Mouse (Mus musculus): ENCODE measurements around the gene Cradd. TPM values are rescaled to one million over a fixed set of nuclear protein-coding genes. Genes with fewer than 3 reads are reported as not detected.

Gene Cradd
- polyA plus RNA-seq, 1 experiment from 2014 or later = 16.0 TPM

DNA sequence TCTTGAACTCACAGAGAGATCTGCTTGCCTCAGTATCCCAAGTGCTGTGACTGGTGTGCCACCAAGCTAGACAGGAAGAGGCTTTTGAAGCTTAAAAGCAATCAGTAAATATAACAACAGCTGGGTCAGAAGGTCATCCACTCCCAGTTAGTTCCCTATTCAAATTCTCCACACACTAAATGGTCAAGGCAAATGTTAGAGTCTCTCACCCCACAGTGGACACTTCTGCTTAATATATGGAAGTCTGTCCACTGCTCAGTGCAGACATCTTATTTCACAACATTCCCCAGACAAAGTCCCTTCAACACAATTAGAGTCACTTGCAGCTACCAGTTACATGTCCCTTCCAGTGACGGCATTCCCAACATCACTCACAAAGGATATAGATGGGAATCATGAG is 44.5 kb downstream of the Cradd start:
- ATAC-seq (ENCODE audit: low FRiP score) (no peak), DNase-seq (ENCODE audit: low spot score) (no peak)
- WGBS = 90% methylated on average over 1 of the region's 1 CpGs
- no peak overlapping the region for H3K4me2 ChIP-seq (replicated peaks; ENCODE audit: low read depth, low read length)
- H3K27me3 ChIP-seq (ENCODE audit: control insufficient read depth, insufficient read depth, low read length) = no peaks in the 10 kb centered on the region
- H3K36me3 ChIP-seq (ENCODE audit: control insufficient read depth, insufficient read depth, low read length) = no peaks in the 10 kb centered on the region
- no peaks in the 10 kb centered on the region for H3K9me3 ChIP-seq (ENCODE audit: control insufficient read depth, low read length)
- H3K4me1 ChIP-seq (replicated peaks; ENCODE audit: control insufficient read depth, insufficient read depth, low read length) = no peaks in the 10 kb centered on the region
- no peak overlapping the region for H3K9ac ChIP-seq (ENCODE audit: low read depth, low read length)
- H3K4me3 ChIP-seq (ENCODE audit: low read depth, low read length) = no peak overlapping the region
- H3K27ac ChIP-seq (ENCODE audit: low read depth, low read length) = no peak overlapping the region

GRCm38 (mm10) chr10:95278085-95278484 is 45.8 kb downstream of the Cradd start:
- Histone ChIP-seq H3K4me2 (replicated peaks; ENCODE audit: low read depth, low read length) (no peak overlapping the region), H3K27ac (ENCODE audit: low read depth, low read length) (no peak overlapping the region), H3K27me3 (ENCODE audit: control insufficient read depth, insufficient read depth, low read length) (no peaks in the 10 kb centered on the region), H3K4me1 (replicated peaks; ENCODE audit: control insufficient read depth, insufficient read depth, low read length) (no peaks in the 10 kb centered on the region), H3K36me3 (ENCODE audit: control insufficient read depth, insufficient read depth, low read length) (no peaks in the 10 kb centered on the region), H3K9me3 (ENCODE audit: control insufficient read depth, low read length) (no peaks in the 10 kb centered on the region), H3K4me3 (ENCODE audit: low read depth, low read length) (no peak overlapping the region), H3K9ac (ENCODE audit: low read depth, low read length) (no peak overlapping the region)
- no peak for ATAC-seq (ENCODE audit: low FRiP score)
- no peak for DNase-seq (ENCODE audit: low spot score)
- WGBS = 89% methylated on average over 11 of the region's 11 CpGs

- Histone ChIP-seq H3K36me3 (ENCODE audit: control insufficient read depth, insufficient read depth, low read length) (no peaks in the 10 kb centered on the region), H3K27ac (ENCODE audit: low read depth, low read length) (no peak overlapping the region), H3K4me3 (ENCODE audit: low read depth, low read length) (no peak overlapping the region), H3K9ac (ENCODE audit: low read depth, low read length) (no peak overlapping the region), H3K9me3 (ENCODE audit: control insufficient read depth, low read length) (no peaks in the 10 kb centered on the region), H3K4me1 (replicated peaks; ENCODE audit: control insufficient read depth, insufficient read depth, low read length) (no peaks in the 10 kb centered on the region), H3K27me3 (ENCODE audit: control insufficient read depth, insufficient read depth, low read length) (no peaks in the 10 kb centered on the region), H3K4me2 (replicated peaks; ENCODE audit: low read depth, low read length) (no peak overlapping the region)
- no peak for DNase-seq (ENCODE audit: low spot score)
- WGBS = 92% methylated on average over 9 of the region's 9 CpGs
- no peak for ATAC-seq (ENCODE audit: low FRiP score)
Observed at GRCm38 (mm10) chr10:95275488-95275887, 48.4 kb downstream of the Cradd start.

DNA sequence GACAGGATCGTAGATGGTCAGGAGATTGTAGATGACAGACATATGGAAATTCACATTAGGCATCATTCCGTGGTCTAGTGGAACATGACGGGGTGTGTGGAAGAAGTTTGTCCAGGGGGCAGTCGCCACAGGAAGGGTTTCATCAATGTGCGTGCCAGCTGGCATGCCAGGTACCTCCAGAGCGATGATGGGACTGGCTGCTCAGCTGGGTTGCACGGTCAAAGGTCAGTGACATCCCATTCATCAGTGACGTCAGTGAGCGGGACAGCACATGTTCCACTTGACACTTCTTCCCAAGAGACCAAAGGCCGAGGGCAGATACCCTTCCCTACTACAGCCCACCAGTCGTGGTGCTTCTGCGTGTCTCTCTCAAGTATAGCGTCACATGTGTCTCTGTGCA is 50.7 kb downstream of the Cradd start:
- DNase-seq (ENCODE audit: low spot score) = no peak
- WGBS = 69% methylated on average over 13 of the region's 13 CpGs
- Histone ChIP-seq H3K4me2 (replicated peaks; ENCODE audit: low read depth, low read length) (no peak overlapping the region), H3K4me3 (ENCODE audit: low read depth, low read length) (no peak overlapping the region), H3K4me1 (replicated peaks; ENCODE audit: control insufficient read depth, insufficient read depth, low read length) (no peaks in the 10 kb centered on the region), H3K27ac (ENCODE audit: low read depth, low read length) (no peak overlapping the region), H3K27me3 (ENCODE audit: control insufficient read depth, insufficient read depth, low read length) (no peaks in the 10 kb centered on the region), H3K9ac (ENCODE audit: low read depth, low read length) (no peak overlapping the region), H3K36me3 (ENCODE audit: control insufficient read depth, insufficient read depth, low read length) (no peaks in the 10 kb centered on the region), H3K9me3 (ENCODE audit: control insufficient read depth, low read length) (no peaks in the 10 kb centered on the region)
- no peak for ATAC-seq (ENCODE audit: low FRiP score)

DNA sequence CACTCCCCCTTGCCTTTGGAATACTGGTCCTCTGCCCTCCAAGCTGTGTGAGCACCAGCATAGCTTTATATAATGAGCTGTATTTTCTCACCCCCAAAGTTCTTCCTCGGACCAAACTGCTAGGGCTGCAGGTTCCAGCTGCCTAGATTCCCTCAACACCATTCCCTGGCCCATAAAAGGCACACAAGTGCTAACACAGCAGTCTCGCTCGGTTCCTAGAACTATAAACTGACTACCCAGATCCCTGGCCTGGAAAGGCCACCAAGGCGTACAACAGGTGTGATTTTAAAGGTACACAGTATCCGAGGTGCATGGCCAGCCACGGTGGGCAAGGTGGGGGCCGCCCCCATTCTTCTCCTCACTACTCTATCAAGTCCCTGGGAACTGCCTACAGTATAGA is 54.8 kb downstream of the Cradd start:
- Histone ChIP-seq H3K27ac (ENCODE audit: low read depth, low read length) (no peak overlapping the region), H3K9me3 (ENCODE audit: control insufficient read depth, low read length) (no peaks in the 10 kb centered on the region), H3K4me2 (replicated peaks; ENCODE audit: low read depth, low read length) (no peak overlapping the region), H3K27me3 (ENCODE audit: control insufficient read depth, insufficient read depth, low read length) (peaks cover 2% of the 10 kb centered on the region; the same call in 1 of the 2 replicates), H3K4me1 (replicated peaks; ENCODE audit: control insufficient read depth, insufficient read depth, low read length) (0 out of 2 replicates have a peak, but pooled peaks cover 5% of the 10 kb centered on the region), H3K36me3 (ENCODE audit: control insufficient read depth, insufficient read depth, low read length) (no peaks in the 10 kb centered on the region), H3K9ac (ENCODE audit: low read depth, low read length) (no peak overlapping the region), H3K4me3 (ENCODE audit: low read depth, low read length) (no peak overlapping the region)
- 89% methylated on average over 7 of the region's 7 CpGs for WGBS
- DNase-seq (ENCODE audit: low spot score) (no peak), ATAC-seq (ENCODE audit: low FRiP score) (no peak)

GRCm38 (mm10) chr10:95268366-95268765 is 55.6 kb downstream of the Cradd start:
- H3K9me3 ChIP-seq (ENCODE audit: control insufficient read depth, low read length) = no peaks in the 10 kb centered on the region
- ATAC-seq (ENCODE audit: low FRiP score) = no peak
- H3K4me1 ChIP-seq (replicated peaks; ENCODE audit: control insufficient read depth, insufficient read depth, low read length) = 0 out of 2 replicates have a peak, but pooled peaks cover 5% of the 10 kb centered on the region
- no peak overlapping the region for H3K4me3 ChIP-seq (ENCODE audit: low read depth, low read length)
- H3K27me3 ChIP-seq (ENCODE audit: control insufficient read depth, insufficient read depth, low read length) = peaks cover 3% of the 10 kb centered on the region; the same call in 1 of the 2 replicates
- H3K4me2 ChIP-seq (replicated peaks; ENCODE audit: low read depth, low read length) = no peak overlapping the region
- no peak overlapping the region for H3K27ac ChIP-seq (ENCODE audit: low read depth, low read length)
- H3K9ac ChIP-seq (ENCODE audit: low read depth, low read length) = no peak overlapping the region
- WGBS = 88% methylated on average over 5 of the region's 5 CpGs
- no peak for DNase-seq (ENCODE audit: low spot score)
- no peaks in the 10 kb centered on the region for H3K36me3 ChIP-seq (ENCODE audit: control insufficient read depth, insufficient read depth, low read length)

DNA sequence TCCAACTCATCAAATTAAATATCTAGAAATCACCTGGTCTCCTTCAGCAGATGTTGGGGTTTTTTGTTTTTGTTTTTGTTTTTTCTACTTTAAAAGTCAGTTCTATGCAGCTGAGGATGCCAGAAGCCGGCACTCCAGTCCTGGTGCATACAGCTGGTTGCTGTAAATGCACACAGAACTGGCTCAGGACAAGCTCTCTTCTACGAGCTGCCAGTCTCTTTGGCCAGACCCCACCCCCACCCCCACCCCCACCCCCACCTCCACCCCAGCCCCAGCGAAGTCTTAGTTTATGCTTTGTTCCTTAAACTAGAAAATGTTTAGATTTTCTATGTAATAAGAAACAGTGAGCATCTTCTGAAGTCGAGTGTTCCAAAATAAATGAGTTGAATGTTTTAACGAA is 57.0 kb downstream of the Cradd start:
- 20% methylated on average over 5 of the region's 5 CpGs for WGBS
- H3K4me1 ChIP-seq (replicated peaks; ENCODE audit: control insufficient read depth, insufficient read depth, low read length) = 0 out of 2 replicates have a peak, but pooled peaks cover 5% of the 10 kb centered on the region
- no peak overlapping the region for H3K4me3 ChIP-seq (ENCODE audit: low read depth, low read length)
- H3K27ac ChIP-seq (ENCODE audit: low read depth, low read length) = no peak overlapping the region
- H3K9me3 ChIP-seq (ENCODE audit: control insufficient read depth, low read length) = no peaks in the 10 kb centered on the region
- no peaks in the 10 kb centered on the region for H3K36me3 ChIP-seq (ENCODE audit: control insufficient read depth, insufficient read depth, low read length)
- ATAC-seq (ENCODE audit: low FRiP score) (no peak), DNase-seq (ENCODE audit: low spot score) (no peak)
- no peak overlapping the region for H3K4me2 ChIP-seq (replicated peaks; ENCODE audit: low read depth, low read length)
- H3K27me3 ChIP-seq (ENCODE audit: control insufficient read depth, insufficient read depth, low read length) = peaks cover 8% of the 10 kb centered on the region; the same call in 1 of the 2 replicates
- no peak overlapping the region for H3K9ac ChIP-seq (ENCODE audit: low read depth, low read length)

DNA sequence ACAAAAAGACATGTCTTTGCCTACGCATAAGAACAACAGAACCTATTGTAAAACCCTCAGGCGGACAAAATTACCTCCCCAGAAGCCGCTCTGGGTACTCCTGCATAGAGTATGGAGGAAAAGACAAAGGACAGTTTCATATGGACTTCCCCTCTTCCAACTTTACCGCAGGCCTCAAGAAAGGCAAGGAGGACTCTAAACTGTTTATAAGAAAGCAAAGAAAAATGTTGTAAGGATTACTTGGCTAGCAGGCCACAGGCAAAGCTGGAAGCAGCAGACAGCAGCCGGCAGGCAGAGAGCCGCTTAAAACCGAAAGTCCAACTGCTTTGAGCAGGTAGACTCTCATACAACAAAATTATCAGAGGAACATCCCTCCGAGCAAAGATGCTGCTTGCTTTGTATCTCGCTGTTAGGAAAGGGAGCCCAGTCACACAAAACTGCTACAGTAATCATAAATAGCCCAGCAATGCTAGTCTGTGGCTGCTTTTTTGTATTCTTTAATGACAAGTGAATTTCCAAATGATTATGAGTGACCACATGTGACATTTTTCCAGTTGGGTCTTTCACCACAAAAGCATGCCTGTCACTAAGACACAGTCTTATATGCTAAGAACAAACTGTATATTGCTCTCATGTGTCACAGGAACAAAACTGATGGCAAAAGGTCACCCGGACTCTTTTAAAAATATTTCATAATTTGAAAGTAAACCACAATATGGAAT is 57.7 kb downstream of the Cradd start:
- H3K9me3 ChIP-seq (ENCODE audit: control insufficient read depth, low read length) = no peaks in the 10 kb centered on the region
- ATAC-seq (ENCODE audit: low FRiP score) = no peak
- DNase-seq (ENCODE audit: low spot score) = peak; percentile 43
- 0 out of 2 replicates have a peak, but pooled peaks cover 5% of the 10 kb centered on the region for H3K4me1 ChIP-seq (replicated peaks; ENCODE audit: control insufficient read depth, insufficient read depth, low read length)
- no peak overlapping the region for H3K27ac ChIP-seq (ENCODE audit: low read depth, low read length)
- H3K4me3 ChIP-seq (ENCODE audit: low read depth, low read length) = no peak overlapping the region
- H3K4me2 ChIP-seq (replicated peaks; ENCODE audit: low read depth, low read length) = no peak overlapping the region
- 35% methylated on average over 10 of the region's 10 CpGs for WGBS
- peaks cover 8% of the 10 kb centered on the region; the same call in 1 of the 2 replicates for H3K27me3 ChIP-seq (ENCODE audit: control insufficient read depth, insufficient read depth, low read length)
- no peak overlapping the region for H3K9ac ChIP-seq (ENCODE audit: low read depth, low read length)
- H3K36me3 ChIP-seq (ENCODE audit: control insufficient read depth, insufficient read depth, low read length) = no peaks in the 10 kb centered on the region

GRCm38 (mm10) chr10:95265576-95265975 is 58.4 kb downstream of the Cradd start:
- Histone ChIP-seq H3K9ac (ENCODE audit: low read depth, low read length) (no peak overlapping the region), H3K27ac (ENCODE audit: low read depth, low read length) (no peak overlapping the region)
- 50% methylated on average over 4 of the region's 4 CpGs for WGBS

More at GRCm38 (mm10) chr10:95265576-95265975, 58.4 kb downstream of the Cradd start:
- Histone ChIP-seq H3K4me2 (replicated peaks; ENCODE audit: low read depth, low read length) (no peak overlapping the region; the same call in 1 of the 2 replicates), H3K4me1 (replicated peaks; ENCODE audit: control insufficient read depth, insufficient read depth, low read length) (0 out of 2 replicates have a peak, but pooled peaks cover 5% of the 10 kb centered on the region), H3K36me3 (ENCODE audit: control insufficient read depth, insufficient read depth, low read length) (no peaks in the 10 kb centered on the region), H3K27me3 (ENCODE audit: control insufficient read depth, insufficient read depth, low read length) (peaks cover 8% of the 10 kb centered on the region; the same call in 1 of the 2 replicates), H3K9me3 (ENCODE audit: control insufficient read depth, low read length) (no peaks in the 10 kb centered on the region), H3K4me3 (ENCODE audit: low read depth, low read length) (no peak overlapping the region)
- DNase-seq (ENCODE audit: low spot score) (no peak), ATAC-seq (ENCODE audit: low FRiP score) (no peak)

All from hindbrain, embryonic 11.5 days (tissue).